Mouse (Mus musculus): ENCODE measurements at regions not wholly inside any gene's neighbourhood (a gene's known extent, or its start where the extent isn't known, plus 50 kb on each side); places are given as distances from the start of the nearest gene placed in this dataset.

- Histone ChIP-seq H3K4me1 (ENCODE audit: insufficient read depth) (peaks cover 11% of the 10 kb centered on the region; the same call in 1 of the 2 replicates), H3K9ac (no peak overlapping the region), H3K36me3 (ENCODE audit: insufficient read depth) (no peaks in the 10 kb centered on the region), H3K27ac (ENCODE audit: low read depth, low read length) (no peak overlapping the region), H3K27me3 (ENCODE audit: insufficient read depth, low read length) (no peaks in the 10 kb centered on the region), H3K4me3 (ENCODE audit: low read depth, low read length) (no peak overlapping the region), H3K9me3 (ENCODE audit: low read length) (no peaks in the 10 kb centered on the region), H3K4me2 (ENCODE audit: low read depth) (no peak overlapping the region)
- no peak for TF ChIP-seq CTCF (IDR thresholded peaks at IDR 0.05; ENCODE audit: low read depth)
- DNase-seq, result no peak
- ATAC-seq, result no peak
- WGBS, result 89% methylated on average over 9 of the region's 9 CpGs
Measured at GRCm38 (mm10) chr17:67504502-67505033, 128.0 kb downstream of the Lrrc30 start.

DNA sequence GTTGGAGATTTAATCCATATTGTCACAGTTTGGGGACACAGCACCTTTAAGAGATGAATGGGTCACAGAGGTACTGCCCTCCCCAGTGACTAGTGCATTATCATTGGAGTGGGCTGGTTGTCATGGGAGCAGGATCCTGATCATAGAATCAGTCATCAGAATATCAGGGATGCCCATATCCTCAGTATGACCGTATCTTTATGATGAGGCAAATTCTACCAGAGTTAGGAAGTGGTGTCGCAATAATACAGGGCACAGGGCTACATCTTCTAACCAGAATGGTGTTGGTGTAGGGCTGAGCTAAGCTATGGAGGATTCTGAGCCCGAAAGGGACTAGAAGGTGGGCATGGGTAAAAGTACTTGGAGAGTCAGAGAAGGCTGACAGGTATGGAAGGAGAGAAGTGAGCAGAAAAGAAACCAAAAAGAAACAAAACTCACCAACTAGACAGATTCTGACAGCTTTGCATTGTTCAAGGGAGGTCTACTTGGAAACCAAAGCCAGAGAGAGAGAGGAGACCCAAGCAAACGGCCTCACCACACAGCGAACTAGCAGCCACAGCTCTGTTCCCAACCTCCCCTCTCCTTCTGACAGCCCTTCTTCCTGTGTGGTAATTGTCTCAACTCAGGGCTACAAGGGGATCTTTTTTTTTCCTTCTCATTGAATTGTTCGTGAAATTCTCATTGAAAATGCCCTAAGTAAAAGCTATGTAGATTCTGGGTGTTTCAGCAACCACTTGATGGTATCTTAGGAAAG is 129.2 kb downstream of the Lrrc30 start:
- Histone ChIP-seq H3K27me3 (ENCODE audit: insufficient read depth, low read length) (no peaks in the 10 kb centered on the region), H3K9ac (no peak overlapping the region), H3K36me3 (ENCODE audit: insufficient read depth) (no peaks in the 10 kb centered on the region), H3K27ac (ENCODE audit: low read depth, low read length) (no peak overlapping the region), H3K9me3 (ENCODE audit: low read length) (no peaks in the 10 kb centered on the region), H3K4me2 (ENCODE audit: low read depth) (no peak overlapping the region), H3K4me1 (ENCODE audit: insufficient read depth) (peaks cover 11% of the 10 kb centered on the region; the same call in 1 of the 2 replicates), H3K4me3 (ENCODE audit: low read depth, low read length) (no peak overlapping the region)
- WGBS, result 69% methylated on average over 6 of the region's 6 CpGs
- TF ChIP-seq CTCF (IDR thresholded peaks at IDR 0.05; ENCODE audit: low read depth), result no peak
- DNase-seq (no peak), ATAC-seq (no peak)

DNA sequence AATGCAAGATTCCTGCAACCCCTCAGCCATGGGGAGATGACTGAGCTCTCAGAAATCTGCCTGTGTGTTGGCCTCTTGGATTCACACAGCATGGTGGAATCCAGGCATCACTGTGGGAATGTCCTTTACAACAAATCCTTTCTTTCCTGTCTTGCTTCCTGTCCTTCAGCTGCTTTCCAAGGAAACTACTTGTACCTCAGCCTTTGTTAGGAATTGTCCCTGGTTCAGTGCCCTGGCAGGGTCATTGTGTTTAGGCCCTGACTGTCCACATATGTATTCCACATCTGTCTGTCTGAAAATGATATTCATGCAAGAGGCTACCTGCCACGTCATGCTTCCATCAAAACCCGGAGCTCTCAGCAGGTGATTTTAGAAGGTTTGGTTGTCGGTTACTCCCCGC is 129.9 kb downstream of the Lrrc30 start:
- Histone ChIP-seq H3K4me3 (ENCODE audit: low read depth, low read length) (no peak overlapping the region), H3K27ac (ENCODE audit: low read depth, low read length) (no peak overlapping the region), H3K36me3 (ENCODE audit: insufficient read depth) (no peaks in the 10 kb centered on the region), H3K9me3 (ENCODE audit: low read length) (no peaks in the 10 kb centered on the region), H3K9ac (no peak overlapping the region), H3K4me2 (ENCODE audit: low read depth) (no peak overlapping the region), H3K4me1 (ENCODE audit: insufficient read depth) (peaks cover 11% of the 10 kb centered on the region; the same call in 1 of the 2 replicates), H3K27me3 (ENCODE audit: insufficient read depth, low read length) (no peaks in the 10 kb centered on the region)
- ATAC-seq (no peak), DNase-seq (no peak)
- WGBS, result 79% methylated on average over 4 of the region's 4 CpGs
- no peak for TF ChIP-seq CTCF (IDR thresholded peaks at IDR 0.05; ENCODE audit: low read depth)

GRCm38 (mm10) chr17:67499783-67500641 is 132.5 kb downstream of the Lrrc30 start:
- ATAC-seq (peak; percentile 92), DNase-seq (peak; percentile 75)
- Histone ChIP-seq H3K4me1 (ENCODE audit: insufficient read depth) (peaks cover 11% of the 10 kb centered on the region; the same call in 1 of the 2 replicates), H3K4me3 (ENCODE audit: low read depth, low read length) (peak overlapping the region; percentile 20), H3K9me3 (ENCODE audit: low read length) (no peaks in the 10 kb centered on the region), H3K9ac (peak overlapping the region; percentile 44), H3K27me3 (ENCODE audit: insufficient read depth, low read length) (no peaks in the 10 kb centered on the region), H3K4me2 (ENCODE audit: low read depth) (peak overlapping the region; percentile 40), H3K27ac (ENCODE audit: low read depth, low read length) (peak overlapping the region; percentile 54; the same call in 1 of the 2 replicates), H3K36me3 (ENCODE audit: insufficient read depth) (no peaks in the 10 kb centered on the region)
- no peak for TF ChIP-seq CTCF (IDR thresholded peaks at IDR 0.05; ENCODE audit: low read depth)
- 21% methylated on average over 28 of the region's 28 CpGs for WGBS

DNA sequence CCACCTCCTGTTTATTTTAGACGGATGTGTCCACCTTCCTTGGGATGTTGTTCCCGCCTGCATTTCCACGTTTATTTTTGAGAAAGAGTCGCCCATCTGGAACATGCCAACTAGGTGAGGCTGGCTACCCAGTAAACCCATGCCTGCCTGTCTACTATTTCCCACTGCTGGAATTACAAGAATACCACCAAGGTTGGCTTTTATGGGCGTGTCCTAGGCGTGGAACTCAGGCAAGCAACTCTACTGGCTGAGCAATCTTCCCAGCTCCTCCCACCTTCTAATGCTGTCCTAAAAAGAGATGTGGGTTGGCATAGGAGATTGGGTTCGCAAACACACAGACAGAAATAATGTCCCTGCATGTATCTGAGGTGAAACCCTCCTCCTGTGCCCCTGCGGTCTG is 135.1 kb downstream of the Lrrc30 start:
- Histone ChIP-seq H3K36me3 (ENCODE audit: insufficient read depth) (no peaks in the 10 kb centered on the region), H3K9me3 (ENCODE audit: low read length) (no peaks in the 10 kb centered on the region), H3K4me2 (ENCODE audit: low read depth) (no peak overlapping the region), H3K4me1 (ENCODE audit: insufficient read depth) (peaks cover 11% of the 10 kb centered on the region; the same call in 1 of the 2 replicates), H3K27me3 (ENCODE audit: insufficient read depth, low read length) (no peaks in the 10 kb centered on the region), H3K9ac (no peak overlapping the region), H3K4me3 (ENCODE audit: low read depth, low read length) (no peak overlapping the region), H3K27ac (ENCODE audit: low read depth, low read length) (no peak overlapping the region)
- ATAC-seq (no peak), DNase-seq (no peak)
- TF ChIP-seq CTCF (IDR thresholded peaks at IDR 0.05; ENCODE audit: low read depth), result no peak
- 84% methylated on average over 8 of the region's 8 CpGs for WGBS

GRCm38 (mm10) chr17:67480463-67480862 is 126.2 kb upstream of the Ptprm start:
- ATAC-seq (no peak), DNase-seq (no peak)
- H3K9ac ChIP-seq, result no peak overlapping the region
- H3K4me2 ChIP-seq (ENCODE audit: low read depth), result no peak overlapping the region
- no peak for TF ChIP-seq CTCF (IDR thresholded peaks at IDR 0.05; ENCODE audit: low read depth)
- no peaks in the 10 kb centered on the region for H3K4me1 ChIP-seq (ENCODE audit: insufficient read depth)
- no peaks in the 10 kb centered on the region for H3K36me3 ChIP-seq (ENCODE audit: insufficient read depth)
- H3K27ac ChIP-seq (ENCODE audit: low read depth, low read length), result no peak overlapping the region
- H3K27me3 ChIP-seq (ENCODE audit: insufficient read depth, low read length), result no peaks in the 10 kb centered on the region
- WGBS, result 83% methylated on average over 5 of the region's 5 CpGs
- no peaks in the 10 kb centered on the region for H3K9me3 ChIP-seq (ENCODE audit: low read length)
- no peak overlapping the region for H3K4me3 ChIP-seq (ENCODE audit: low read depth, low read length)

Data from forebrain, postnatal 0 days (tissue).